Mouse (Mus musculus) thymus, postnatal 4 days (tissue): ENCODE data around the gene Mei1.

ENCODE experiments used
- DNase-seq: peaks from one replicate; pipeline ENCODE4 v3.0.0; 2021

Gene Mei1

DNA sequence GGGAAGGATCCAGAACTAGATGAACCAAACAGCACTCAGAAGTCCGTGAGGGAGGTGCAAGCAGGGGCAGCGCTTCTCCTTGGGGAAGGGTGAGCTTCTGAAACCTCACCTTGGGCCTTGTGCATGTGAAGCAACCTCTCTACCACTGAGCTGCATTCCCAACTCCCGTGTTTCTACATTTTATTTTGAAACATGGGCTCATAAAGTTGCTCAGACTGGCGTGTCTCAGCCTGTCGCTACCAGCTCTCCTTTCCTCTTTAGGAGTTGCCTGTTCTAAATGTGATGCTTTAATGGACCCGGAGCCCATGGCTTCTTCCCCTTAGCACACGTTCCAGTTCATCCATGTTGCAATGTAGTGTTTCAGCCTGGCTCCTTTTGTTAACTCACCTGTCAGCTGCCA lies 82.6 kb downstream of the Mei1 start:
- DNase-seq = no peak

DNA sequence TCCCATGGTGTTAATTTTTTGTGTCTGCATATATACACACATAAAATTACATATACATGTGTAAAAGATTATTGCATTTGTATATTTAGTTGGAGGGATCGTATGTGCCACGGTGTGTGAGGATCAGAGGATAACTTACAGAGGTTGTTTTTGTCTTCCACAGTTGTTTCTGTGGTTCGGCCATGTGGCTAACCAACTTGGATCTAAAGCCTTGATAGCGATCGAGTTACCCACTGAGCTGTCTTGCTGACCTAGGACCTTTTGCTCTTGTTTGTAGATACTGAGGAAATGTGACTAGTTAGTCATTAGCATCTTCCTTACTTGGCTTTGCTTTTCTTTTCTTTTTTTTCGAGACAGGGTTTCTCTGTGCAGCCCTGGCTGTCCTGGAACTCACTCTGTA lies 86.5 kb downstream of the Mei1 start:
- DNase-seq = no peak

DNA sequence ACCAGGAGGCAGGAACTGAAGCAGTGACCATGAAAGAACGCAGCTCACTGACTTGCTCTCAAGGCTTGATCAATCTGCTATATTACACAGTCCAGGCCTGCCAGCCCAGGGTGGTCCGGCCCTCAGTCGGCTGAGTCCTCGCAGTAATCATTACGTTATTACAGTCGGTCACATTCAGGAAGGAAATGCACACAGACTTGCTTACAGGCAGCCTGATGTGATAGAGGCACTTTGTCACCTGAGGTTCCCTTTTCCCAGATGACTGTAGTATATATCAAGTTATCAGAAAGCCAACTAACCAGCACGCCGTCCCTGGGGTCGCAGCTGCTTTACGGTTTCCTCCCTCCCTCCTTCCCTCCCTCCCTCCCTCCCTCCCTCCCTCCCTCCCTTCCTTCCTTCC lies 87.1 kb downstream of the Mei1 start:
- DNase-seq = no peak

DNA sequence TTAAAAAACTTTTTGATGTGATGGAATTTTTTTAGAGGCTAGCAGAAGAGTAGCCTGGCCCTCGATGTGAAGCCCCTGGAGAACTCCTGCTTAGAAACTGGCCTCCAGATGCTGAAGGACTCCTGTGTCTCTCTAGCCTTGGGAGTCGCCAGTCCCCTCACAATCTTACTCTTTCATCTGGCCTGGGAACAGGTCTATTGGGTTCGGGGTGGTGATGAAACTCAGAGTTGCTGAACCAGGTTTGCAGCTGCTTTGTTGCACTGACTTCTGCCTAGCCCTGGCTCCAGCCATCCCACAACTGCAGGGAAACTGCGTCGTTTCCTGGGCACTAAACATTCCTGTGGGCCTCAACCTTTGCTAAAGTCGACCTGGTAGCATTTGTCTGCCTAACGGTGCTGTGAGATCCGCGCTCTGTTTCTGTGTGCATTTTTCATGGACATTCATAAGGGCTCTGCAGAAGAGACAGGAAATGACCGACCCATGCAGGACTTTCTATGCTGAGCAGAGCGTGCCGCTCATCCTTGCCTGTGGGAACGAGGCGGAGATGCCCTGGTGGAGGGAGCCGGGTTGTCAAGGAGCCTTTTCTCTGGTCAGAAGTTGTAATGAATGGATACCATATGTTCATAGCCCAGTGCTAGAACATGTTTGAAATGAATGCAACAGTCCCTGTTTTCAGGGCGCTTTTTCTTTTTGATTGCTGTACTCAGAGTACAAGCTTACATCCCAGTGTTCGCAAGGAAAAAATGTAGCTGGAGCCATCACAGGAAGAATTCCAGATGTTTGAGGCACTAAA lies 88.6 kb downstream of the Mei1 start:
- DNase-seq = no peak

DNA sequence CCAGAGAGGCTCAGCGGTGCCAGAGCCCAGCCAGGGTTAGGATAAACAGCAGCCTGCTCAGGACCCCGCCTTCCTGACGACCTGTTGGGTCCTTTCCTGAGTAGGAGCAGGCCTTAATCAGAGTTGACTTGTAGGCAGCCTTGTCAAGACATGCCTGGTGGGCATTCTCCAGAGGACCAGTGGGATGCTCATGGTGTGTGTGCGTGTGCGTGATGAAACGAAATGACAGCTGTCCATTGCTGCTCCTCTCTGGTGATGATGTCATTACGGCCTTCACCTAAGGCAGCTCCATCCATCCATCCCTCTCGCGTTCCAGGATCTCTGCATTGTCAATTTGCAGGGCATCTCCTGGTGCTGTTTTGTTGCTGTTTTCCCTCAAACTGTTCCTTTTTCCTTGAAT lies 89.7 kb downstream of the Mei1 start:
- DNase-seq = no peak

DNA sequence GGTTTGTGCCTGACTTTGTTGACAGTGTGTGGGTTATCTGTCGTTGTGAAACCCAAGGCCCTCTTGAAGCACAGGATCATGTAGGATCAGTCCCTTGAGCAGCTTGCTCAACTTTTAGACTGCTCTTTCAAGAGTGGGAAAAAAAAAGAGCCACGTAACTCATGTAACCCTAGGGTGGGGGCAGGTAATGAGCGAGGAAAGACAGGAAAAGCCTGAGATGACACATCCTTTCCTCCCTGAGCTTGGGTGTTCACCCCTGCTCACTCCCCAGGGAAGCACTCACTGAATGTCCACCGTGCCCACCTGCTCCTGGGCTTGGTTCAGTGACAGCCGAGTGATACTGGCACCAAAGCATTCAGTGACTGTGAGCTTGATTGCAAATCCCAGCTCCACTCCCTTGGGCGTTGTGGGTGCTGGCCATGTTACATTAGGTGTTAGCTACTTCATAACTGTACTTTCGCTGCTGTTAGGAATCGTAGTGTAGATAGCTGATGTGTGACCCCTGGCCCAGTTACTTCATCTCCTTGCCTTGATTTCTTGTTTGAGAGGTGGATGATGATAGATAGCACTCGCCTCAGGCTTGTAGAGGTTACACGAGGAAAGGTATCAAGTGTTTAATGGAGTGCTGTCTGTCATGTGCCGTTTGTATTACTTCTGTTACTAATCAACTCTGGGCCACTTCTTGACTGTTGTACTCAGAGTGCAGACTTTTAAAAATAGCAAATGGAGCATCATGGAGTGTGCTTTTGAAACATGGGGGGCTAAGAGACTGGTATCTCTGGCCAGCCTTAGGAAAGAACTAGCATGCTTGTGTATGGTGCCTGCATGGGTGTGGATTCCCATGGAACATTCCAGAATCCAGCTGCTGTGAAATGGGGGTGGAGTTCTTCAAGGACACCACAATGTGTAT lies 91.2 kb downstream of the Mei1 start:
- DNase-seq = no peak

DNA sequence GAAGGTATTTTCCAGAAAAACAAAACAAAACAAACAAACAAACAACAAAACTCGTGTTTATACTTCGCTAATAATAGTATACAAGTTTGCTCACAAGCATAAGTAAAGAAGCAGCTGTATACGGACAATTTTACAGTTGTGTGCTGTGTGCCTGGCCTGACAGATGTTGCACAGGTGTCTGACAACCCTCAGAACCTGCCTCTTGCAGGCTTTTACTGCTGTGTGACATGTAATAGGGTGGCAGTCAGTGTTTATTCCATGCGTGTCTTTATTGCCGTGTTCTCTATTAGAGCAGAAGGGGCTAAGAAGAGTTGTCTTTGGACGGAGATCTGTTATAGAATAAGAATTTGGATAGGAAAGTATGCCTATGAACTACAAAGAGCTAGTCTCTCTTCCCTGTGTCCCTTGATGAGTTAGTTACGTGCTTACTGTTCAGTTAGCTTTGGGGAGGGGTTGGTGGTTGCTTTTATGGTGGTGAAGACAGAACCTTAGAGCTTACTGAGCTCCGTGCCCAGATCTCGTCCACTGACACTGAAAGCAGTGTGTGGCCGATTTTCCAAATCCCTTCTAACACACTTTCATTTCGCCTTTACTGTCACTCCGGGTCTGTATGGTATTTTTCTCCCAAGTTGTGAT lies 92.3 kb downstream of the Mei1 start:
- no peak for DNase-seq

DNA sequence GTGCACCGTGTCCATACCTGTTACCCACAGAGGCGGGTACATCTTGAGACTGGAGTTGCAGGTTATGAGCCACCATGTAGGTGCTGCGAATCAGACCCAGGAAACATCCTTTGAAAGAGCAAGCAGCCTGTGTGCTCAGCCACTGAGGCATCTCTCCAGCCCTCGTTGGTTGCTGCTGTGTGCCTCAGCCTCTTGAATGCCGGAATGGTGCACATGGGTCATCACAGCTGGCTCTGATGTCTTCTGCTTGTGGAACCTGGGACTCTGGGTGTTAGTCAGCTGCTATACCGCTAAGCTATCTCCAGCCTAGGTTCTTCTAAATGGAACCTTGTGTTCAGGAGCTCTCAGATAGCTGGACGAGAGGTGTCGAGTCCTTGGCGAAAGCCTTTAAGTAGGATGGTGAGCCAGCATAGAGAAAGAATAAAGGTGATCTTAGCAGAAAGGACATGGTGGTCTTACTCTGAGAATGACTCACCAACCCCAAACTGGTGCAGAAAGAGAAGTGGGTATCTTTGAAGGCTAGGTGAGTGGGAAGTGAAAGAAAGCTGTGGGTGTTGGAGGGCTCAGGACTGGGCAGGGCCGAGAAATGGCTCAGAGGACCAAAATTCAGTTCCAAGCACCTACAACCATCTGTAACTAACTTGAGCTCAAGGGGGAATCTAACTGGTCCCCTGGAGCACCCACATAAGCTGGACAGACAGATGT lies 93.7 kb downstream of the Mei1 start:
- DNase-seq = no peak

DNA sequence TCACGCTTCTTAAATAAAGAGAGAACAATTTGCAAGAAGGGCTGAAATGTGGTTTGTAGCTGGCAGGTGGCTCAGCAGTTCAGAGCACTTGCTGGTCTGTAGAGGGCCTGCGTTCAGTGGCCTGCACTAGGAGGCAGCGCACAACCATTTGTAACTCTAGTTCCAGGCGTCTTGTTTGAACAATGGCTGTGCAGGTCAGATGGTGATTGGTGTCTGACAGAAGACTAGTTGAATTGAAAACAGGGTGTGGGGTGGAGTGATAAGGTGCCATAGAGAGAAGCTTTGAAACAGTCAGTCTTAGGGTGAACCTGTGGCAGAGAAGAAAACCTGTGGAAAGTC lies 94.2 kb downstream of the Mei1 start:
- DNase-seq = no peak

DNA sequence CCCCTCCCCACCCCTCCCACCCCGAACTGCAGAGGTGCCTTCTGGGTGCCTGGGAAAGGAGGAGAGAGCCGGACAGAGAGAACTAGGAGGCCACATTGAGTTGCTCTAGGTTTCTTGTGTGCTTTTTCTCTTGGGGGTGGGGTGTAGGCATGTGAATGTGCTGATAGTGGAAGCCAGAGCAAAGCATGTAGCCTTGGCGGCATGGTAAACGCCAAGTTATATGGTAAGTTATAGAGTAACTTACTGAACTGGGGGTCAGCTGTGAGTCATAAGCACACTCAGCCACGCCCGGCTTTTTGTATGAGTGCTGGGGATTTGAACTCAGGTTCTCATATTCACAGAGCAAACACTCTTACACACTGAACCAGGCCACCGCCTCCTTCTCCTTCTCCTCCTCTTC lies 94.7 kb downstream of the Mei1 start:
- no peak for DNase-seq

DNA sequence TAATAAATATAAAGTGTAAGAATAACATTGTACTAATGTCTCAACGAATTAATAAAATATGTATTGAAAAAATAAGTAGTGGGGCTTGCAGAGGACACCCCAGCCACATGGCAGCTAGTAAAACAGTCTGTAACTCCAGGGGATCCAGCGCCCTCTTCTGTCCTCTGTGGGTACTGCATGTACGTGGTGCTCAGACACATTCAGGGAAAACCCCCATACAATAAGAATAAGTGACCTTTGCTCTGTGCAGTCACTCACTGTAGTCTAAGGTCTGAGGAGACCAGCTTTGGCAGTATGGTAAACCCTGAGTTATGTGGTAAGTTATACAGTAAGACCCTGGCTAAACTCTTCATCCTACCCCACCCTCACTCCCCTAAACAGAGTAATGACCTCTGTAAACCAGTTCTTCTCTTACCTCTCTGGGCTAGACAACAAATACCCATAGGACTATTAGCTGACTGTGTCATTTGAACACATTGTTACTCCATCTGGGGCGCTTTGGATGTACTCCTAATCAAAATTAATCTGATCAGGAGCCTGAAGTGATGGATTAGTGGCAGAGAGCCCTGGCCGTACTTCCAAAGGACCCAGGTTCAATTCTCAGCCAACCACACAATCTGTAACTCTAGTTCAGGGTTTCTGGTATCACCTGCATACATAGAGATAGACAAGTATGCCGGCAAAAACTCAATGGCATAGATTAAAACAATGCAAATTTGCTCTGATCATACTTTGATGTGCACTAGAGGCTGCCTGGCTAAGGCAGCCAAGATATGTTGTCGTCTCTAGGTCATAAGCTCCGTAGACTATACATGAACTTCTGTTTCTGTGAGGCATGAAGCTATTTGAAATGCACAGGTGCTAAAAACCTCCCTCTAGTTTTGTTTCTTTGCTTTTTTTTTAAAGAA lies 95.8 kb downstream of the Mei1 start:
- peak; percentile 95 for DNase-seq

DNA sequence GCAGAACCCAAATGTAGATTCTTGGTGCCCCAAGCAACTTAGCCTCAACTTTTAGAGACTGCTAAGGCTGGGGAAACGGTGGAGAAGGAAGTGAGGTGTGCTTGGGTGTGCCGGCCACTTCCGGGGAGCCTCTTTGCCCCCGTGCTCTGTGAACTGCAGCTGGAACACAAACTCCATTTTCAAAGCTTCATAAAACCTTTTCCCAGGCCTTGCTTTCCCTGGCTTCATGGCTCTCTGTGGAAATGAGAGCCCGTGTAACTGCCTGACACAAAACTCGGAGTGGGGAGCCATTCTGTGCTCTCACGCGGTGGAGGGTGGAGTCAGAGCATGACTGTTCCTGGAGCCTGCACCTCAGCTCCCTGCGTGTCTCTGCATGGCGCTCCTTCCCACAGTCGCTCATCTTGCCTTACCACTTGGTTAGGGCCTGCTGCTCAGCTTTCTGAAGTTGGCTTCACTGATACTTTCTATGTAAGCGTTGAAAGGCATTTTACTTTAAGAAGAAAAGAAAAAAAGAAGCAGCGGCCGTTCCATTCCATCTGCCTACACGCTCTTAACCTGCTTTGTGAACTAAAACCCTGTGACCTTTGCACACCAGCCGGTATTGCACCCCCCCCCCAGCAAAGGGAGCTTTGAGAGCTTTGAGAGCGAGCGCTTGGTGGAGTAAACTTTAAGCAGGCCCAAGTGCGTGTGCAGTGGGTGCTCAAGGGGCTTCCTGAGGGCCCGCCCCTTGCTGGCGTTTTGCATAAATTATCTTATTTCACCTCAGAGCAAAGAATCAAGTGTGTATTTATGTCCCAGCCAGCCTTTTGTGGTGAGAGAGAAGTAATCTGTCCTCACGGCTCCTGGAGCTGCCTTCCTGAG lies 96.7 kb downstream of the Mei1 start:
- DNase-seq = peak; percentile 73

DNA sequence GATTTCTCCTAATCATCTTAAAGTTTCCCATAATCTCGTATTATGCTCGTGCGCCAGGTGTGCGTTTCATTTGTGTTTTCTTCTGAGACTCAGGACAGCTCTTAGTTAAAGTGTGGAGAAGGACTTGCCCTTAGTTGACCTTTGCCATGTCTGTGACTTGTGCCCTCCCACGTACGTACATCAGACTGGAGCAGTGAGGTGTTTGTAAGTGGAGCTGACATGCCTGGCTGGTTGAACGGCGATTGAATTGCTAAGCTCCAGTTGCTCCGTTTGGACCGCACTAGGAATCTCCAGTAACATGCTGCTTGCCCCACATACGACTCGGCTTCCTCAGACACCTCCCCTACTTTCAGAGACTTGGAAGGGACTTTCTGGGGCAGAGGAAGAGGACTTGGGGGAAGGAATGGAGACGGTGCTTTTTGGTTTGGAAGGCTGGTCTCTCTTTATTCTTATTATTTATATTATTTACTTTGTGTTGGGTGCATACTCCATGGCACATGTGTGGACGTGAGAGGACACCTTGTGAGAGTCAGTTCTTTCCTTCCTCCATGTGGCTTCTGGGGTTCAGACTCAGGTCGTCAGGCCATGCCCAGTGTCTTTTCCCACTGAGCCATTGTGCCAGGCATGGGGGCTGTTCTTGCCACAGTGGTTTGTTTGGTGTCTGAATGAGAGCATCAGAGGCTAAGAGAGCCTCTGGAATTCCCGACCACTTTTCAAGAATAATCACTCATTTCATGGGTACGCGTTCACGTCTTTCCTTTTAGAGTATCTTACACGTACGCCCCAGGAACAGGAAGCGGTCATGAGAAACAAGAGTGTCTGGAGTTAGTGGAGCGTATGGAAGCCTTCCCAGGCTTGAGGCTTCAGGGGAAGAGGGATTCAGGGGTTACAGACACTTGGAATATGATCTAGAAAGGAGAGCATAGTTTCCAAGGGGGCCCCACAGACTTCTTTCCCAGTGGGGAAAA lies 97.7 kb downstream of the Mei1 start:
- DNase-seq = no peak

DNA sequence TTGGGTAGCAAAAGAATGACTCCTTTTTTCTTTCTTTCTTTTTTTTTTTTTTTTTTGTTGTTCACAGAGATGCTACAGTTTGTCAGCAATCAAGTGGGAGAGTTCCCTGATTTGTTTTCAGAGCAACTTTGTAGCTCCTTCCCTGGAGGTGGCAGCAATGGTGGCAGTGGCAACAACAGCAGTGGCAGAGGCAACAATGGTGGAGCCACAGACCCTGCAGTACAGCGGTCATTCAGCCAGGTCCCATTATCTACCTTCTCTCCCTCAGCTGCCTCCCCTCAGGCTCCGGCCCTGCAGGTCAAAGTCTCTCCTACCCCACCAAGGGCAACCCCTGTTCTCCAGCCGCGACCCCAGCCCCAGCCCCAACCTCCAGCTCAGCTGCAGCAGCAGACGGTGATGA lies 99.9 kb downstream of the Mei1 start:
- DNase-seq = no peak

DNA sequence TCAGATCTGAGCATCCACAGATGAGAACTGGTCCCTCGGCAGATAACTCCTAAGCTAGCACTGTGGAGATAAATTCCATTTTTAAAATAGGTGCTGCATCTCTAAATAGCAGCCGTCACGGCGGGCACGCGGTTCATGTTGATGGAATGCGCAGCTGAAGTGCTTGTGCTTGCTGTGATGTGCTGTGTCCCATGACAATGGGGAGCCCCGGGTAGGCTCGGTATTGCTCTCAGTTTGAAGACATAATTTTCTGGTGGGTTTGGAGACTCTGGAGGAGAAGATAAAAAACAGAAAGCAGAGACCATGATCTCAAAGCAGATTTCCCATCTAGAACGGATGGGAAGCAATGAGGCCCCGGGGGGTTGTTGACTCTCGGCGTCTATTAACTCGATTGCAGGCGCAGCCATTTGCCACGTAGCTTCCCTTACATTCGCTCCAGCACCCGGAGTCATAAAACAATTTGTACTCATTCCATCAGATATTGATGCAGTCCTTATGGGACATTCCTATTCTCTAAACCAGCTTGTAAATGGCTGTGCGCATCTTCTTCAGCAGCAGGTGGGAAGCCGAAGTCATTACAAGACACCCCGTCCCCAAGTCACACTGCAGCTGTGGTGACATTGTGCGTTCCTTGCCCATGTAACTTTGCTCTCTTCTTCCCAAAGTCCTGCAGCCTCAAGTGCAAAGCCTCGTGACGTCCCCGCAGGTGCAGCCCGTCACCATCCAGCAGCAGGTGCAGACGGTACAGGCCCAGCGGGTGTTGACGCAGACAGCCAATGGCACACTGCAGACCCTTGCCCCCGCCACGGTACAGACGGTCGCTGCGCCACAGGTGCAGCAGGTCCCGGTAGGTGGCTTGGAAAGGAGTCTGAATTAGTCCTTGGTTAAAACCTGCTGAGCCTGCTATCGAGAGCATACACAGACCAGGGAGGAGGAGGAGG lies 100.9 kb downstream of the Mei1 start:
- DNase-seq = no peak

DNA sequence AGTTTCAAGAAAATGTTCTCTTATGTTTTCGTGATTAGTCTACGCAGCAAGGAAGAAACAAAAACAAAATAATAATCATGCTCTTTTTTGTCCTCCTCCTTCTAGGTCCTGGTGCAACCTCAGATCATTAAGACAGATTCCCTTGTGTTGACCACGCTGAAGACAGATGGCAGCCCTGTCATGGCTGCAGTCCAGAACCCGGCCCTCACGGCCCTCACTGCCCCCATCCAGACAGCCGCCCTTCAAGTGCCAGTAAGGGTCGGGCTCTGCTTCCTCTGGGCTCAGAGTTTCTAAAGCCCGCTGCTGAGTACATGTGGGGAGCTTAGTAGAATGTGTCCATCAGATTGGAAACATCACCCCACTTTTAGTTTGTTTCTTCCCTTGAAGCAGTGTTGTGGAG lies 102.9 kb downstream of the Mei1 start:
- DNase-seq = no peak

DNA sequence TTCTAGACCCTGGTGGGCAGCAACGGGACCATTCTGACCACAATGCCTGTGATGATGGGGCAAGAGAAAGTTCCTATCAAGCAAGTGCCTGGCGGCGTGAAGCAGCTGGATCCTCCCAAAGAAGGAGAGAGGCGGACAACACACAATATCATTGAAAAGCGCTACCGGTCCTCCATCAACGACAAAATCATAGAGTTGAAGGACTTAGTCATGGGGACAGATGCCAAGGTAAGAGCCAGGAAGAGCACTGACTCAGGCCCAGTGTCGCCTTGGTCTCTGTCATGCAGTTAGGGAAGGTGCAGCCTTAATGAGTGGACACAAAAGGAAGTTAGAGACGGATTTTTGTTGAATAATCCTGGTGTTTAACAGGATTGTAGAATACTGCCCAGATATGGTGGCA lies 105.3 kb downstream of the Mei1 start:
- no peak for DNase-seq
